Mouse (Mus musculus) hindbrain, postnatal 0 days (tissue): ENCODE results near the gene Npc2. TPM values are rescaled to one million over a fixed set of nuclear protein-coding genes. Genes with fewer than 3 reads are reported as not detected.
A peak's percentile ranks its signal among the peaks of the same experiment; 100 is the strongest.

Experiments
- ATAC-seq: fragments of 200-750 bp; cut with Nextera tagmentation; 2 replicates; pipeline ENCODE4 v1.8.0; 2017; ENCODE audit warnings: mild to moderate bottlenecking, moderate TSS enrichment, moderate library complexity
- DNase-seq: peaks from one replicate; pipeline ENCODE4 v3.0.0-alpha.2; 2015; ENCODE audit warnings: low spot score
- H3K27ac ChIP-seq: fragments of 300-500 bp; sonication (generic); 2 replicates; pipeline ENCODE4 v1.5.1; 2014; ENCODE audit warnings: mild to moderate bottlenecking
- H3K27me3 ChIP-seq: fragments of 300-500 bp; sonication (generic); 2 replicates; pipeline ENCODE4 v1.6.1; 2014; ENCODE audit warnings: low read length, mixed read lengths; ENCODE audit not compliant: insufficient read depth
- H3K36me3 ChIP-seq: fragments of 300-500 bp; sonication (generic); 2 replicates; pipeline ENCODE4 v1.6.1; 2014; ENCODE audit warnings: low read length, mixed read lengths; ENCODE audit not compliant: insufficient read depth
- H3K4me1 ChIP-seq: fragments of 300-500 bp; sonication (generic); 2 replicates; pipeline ENCODE4 v1.6.1; 2014; ENCODE audit warnings: antibody characterized with exemption, low read length, mixed read lengths; ENCODE audit not compliant: insufficient read depth
- H3K4me2 ChIP-seq: fragments of 300-500 bp; sonication (generic); 2 replicates; pipeline ENCODE4 v1.6.1; 2014; ENCODE audit warnings: low read depth, mild to moderate bottlenecking, low read length, moderate library complexity, mixed read lengths
- H3K4me3 ChIP-seq: fragments of 300-500 bp; sonication (generic); 2 replicates; pipeline ENCODE4 v1.5.1; 2014; ENCODE audit warnings: low read length
- H3K9ac ChIP-seq: fragments of 300-500 bp; sonication (generic); replicated peaks from 2 replicates; pipeline ENCODE4 v1.6.1; 2014; ENCODE audit warnings: mild to moderate bottlenecking, low read length, moderate library complexity, mixed read lengths
- H3K9me3 ChIP-seq: fragments of 300-500 bp; sonication (generic); 2 replicates; pipeline ENCODE4 v1.6.1; 2016; ENCODE audit warnings: low read length, mixed read lengths
- CTCF ChIP-seq: IDR thresholded peaks from 2 replicates; pipeline ENCODE4 v1.5.1; 2016; ENCODE audit warnings: antibody characterized with exemption, control low read depth, low read depth
- WGBS: fragments of 180-500 bp; shearing (Covaris S2); extraction: QIAGEN DNeasy Blood & Tissue Kit; methylation state at CpG from one replicate; pipeline ENCODE4 v1.1.7; 2014; 5-methylcytosine and 5-hydroxymethylcytosine counted together
- polyA plus RNA-seq: library from polyadenylated mRNA; unstranded; fragments of >200 nt; fragmentation: Nextera tagmentation; extraction: Ambion mirVana; gene quantifications from 2 replicates; pipeline ENCODE4 v1.2.1, GENCODE M21; 2015
- total RNA-seq: library from RNA; depleted of rRNA; stranded (reverse); fragments of >200 nt; gene quantifications from 2 replicates; pipeline ENCODE4 v1.2.3, GENCODE M21; 2014; rRNA removed

The Npc2 gene
- total and polyA plus RNA-seq, 2 experiments from 2014 or later = 39.5 to 55.4 TPM

DNA sequence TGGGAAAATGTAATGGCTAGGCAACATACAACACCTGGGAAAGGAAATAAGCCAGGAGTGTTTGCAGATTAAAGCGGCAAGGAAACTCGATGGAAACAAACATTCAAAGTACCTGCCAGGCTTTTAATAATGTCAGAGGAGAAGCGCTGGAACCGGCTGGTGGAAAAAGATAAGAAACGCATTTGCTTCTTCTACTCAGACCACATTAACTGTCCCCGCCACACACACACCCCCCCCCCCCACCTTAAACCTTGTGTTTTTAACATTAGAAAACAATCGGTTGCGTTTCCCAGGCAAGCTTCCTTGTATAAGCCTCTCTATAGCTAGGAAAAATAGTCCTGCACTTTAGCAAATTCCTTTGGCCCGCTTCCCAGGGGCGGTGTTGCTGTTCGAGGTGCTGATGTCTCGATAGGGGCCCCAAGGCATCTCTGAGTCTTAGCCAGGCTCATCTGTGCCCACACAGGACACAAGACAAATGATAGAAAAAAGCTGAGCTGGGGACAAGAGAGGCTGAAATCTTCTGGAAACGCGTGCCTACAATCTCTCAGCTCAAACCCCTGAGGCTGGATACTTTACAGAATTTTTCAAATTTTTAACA lies 63.0 kb downstream of the Npc2 start:
- Histone ChIP-seq H3K27me3 (no peaks in the 10 kb centered on the region), H3K36me3 (no peaks in the 10 kb centered on the region), H3K27ac (no peak overlapping the region), H3K4me1 (no peaks in the 10 kb centered on the region), H3K9ac (no peak overlapping the region), H3K4me3 (no peak overlapping the region), H3K9me3 (no peaks in the 10 kb centered on the region), H3K4me2 (no peak overlapping the region)
- 30% methylated on average over 14 of the region's 14 CpGs for WGBS
- ATAC-seq (no peak), DNase-seq (no peak)
- no peak for TF ChIP-seq CTCF

DNA sequence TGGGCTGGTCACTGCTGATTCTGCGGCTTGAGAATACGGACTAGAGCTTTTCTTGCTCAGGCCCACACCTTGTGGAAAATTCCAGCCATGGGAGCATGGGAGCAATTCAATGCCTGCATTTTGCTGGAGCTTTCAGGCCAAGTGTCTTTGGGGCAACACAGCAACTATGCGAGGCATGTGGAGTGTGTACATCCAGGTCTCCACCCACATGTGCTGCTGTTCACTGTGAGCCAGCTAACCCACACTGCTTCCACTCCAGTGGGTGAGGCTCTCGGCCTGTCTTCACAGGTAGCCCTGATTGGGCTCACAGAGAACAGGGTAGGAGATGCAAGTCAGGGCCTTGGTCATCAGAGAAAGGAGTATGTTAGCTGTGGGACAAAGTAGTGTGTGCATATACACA lies 65.1 kb downstream of the Npc2 start:
- no peak for DNase-seq
- WGBS = 86% methylated on average over 4 of the region's 4 CpGs
- Histone ChIP-seq H3K4me2 (no peak overlapping the region), H3K36me3 (no peaks in the 10 kb centered on the region), H3K27me3 (no peaks in the 10 kb centered on the region), H3K27ac (no peak overlapping the region), H3K4me1 (peaks cover 3% of the 10 kb centered on the region; the same call in 1 of the 2 replicates), H3K4me3 (no peak overlapping the region), H3K9me3 (no peaks in the 10 kb centered on the region), H3K9ac (no peak overlapping the region)
- no peak for ATAC-seq
- TF ChIP-seq CTCF = no peak

DNA sequence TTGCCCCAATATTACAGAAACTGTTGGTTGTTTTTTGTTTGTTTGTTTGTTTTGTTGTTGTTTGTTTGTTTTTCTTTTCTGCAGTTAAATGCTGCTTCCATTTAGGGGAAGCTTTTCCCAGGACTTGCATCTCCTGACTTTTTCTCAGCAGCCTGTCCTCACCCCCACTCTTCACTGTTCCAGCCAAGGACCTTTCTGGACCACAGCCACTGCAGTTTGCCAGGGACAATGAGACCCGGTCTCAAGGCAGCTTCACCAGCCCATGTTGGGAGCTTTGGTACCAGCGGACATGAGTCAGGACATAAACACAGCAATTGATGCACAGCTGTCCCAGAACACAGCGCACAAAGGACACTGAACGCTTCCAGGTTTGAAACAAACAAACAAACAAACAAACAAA lies 66.1 kb downstream of the Npc2 start:
- Histone ChIP-seq H3K4me1 (peaks cover 10% of the 10 kb centered on the region; the same call in 1 of the 2 replicates), H3K4me3 (no peak overlapping the region), H3K4me2 (no peak overlapping the region), H3K9ac (no peak overlapping the region), H3K36me3 (no peaks in the 10 kb centered on the region), H3K27ac (no peak overlapping the region), H3K27me3 (no peaks in the 10 kb centered on the region), H3K9me3 (no peaks in the 10 kb centered on the region)
- 57% methylated on average over 4 of the region's 4 CpGs for WGBS
- no peak for ATAC-seq
- TF ChIP-seq CTCF = no peak
- peak; percentile 47 for DNase-seq

Other genes starting within 250 kb of the Npc2 start
- gene Vsx2, start 203.4 kb downstream of the Npc2 start, total RNA-seq = 2.5 and 4.0 TPM in 2 replicates
- 1.8 and 2.4 TPM in 2 replicates for gene Vsx2, start 203.4 kb downstream of the Npc2 start, polyA plus RNA-seq
- gene Abcd4, start 155.7 kb downstream of the Npc2 start, total RNA-seq = 7.5 and 12.3 TPM in 2 replicates
- 9.2 and 10.9 TPM in 2 replicates for gene Abcd4, start 155.7 kb downstream of the Npc2 start, polyA plus RNA-seq
- gene Vrtn, start 132.1 kb downstream of the Npc2 start, total RNA-seq = not detected in 2 replicates
- gene Vrtn, start 132.1 kb downstream of the Npc2 start, polyA plus RNA-seq = not detected in 2 replicates
- 19.6 and 23.4 TPM in 2 replicates for gene Syndig1l, start 74.3 kb downstream of the Npc2 start, total RNA-seq
- gene Syndig1l, start 74.3 kb downstream of the Npc2 start, polyA plus RNA-seq = 9.9 and 12.2 TPM in 2 replicates
- gene Isca2, start 99 bp upstream of the Npc2 start, total RNA-seq = 61.1 and 102 TPM in 2 replicates
- 133 and 138 TPM in 2 replicates for gene Isca2, start 99 bp upstream of the Npc2 start, polyA plus RNA-seq
- gene Ltbp2, start 103.4 kb upstream of the Npc2 start, total RNA-seq = 0.43 and 2.9 TPM in 2 replicates
- 0.08 and 0.21 TPM in 2 replicates for gene Ltbp2, start 103.4 kb upstream of the Npc2 start, polyA plus RNA-seq
- gene Fcf1, start 197.7 kb upstream of the Npc2 start, total RNA-seq = 24.9 and 31.3 TPM in 2 replicates
- 69.7 and 78.5 TPM in 2 replicates for gene Fcf1, start 197.7 kb upstream of the Npc2 start, polyA plus RNA-seq
- gene Arel1, start 197.7 kb upstream of the Npc2 start, total RNA-seq = 83.7 and 86.6 TPM in 2 replicates
- 27.5 and 27.6 TPM in 2 replicates for gene Arel1, start 197.7 kb upstream of the Npc2 start, polyA plus RNA-seq
- gene Ylpm1, start 223.2 kb upstream of the Npc2 start, total RNA-seq = 30.5 and 35.8 TPM in 2 replicates
- gene Ylpm1, start 223.2 kb upstream of the Npc2 start, polyA plus RNA-seq = 23.5 and 24.4 TPM in 2 replicates